Mouse (Mus musculus) midbrain, embryonic 14.5 days (tissue): Measurements from ENCODE around the gene Slc39a8. TPM values are rescaled to one million over a fixed set of nuclear protein-coding genes. Genes with fewer than 3 reads are reported as not detected.

ENCODE experiments used
- ATAC-seq: fragments of 200-750 bp; cut with Nextera tagmentation; 2 replicates; pipeline ENCODE4 v1.8.0; 2017; ENCODE audit warnings: moderate number of reproducible peaks, moderate library complexity; ENCODE audit not compliant: low FRiP score, low TSS enrichment
- DNase-seq: peaks from one replicate; pipeline ENCODE4 v3.0.0-alpha.2; 2015
- H3K27ac ChIP-seq: fragments of 300-500 bp; sonication (generic); replicated peaks from 2 replicates; pipeline ENCODE4 v1.5.1; 2014; ENCODE audit warnings: mild to moderate bottlenecking, low read depth, low read length, moderate library complexity
- H3K27me3 ChIP-seq: fragments of 300-500 bp; sonication (generic); 2 replicates; pipeline ENCODE4 v1.6.1; 2014; ENCODE audit warnings: low read length, control low read depth, mixed read lengths; ENCODE audit not compliant: control insufficient read depth, insufficient read depth
- H3K36me3 ChIP-seq: fragments of 300-500 bp; sonication (generic); 2 replicates; pipeline ENCODE4 v1.6.1; 2014; ENCODE audit warnings: low read length, control low read depth; ENCODE audit not compliant: control insufficient read depth, insufficient read depth
- H3K4me1 ChIP-seq: fragments of 300-500 bp; sonication (generic); 2 replicates; pipeline ENCODE4 v1.6.1; 2014; ENCODE audit warnings: mild to moderate bottlenecking, antibody characterized with exemption, low read length, control low read depth; ENCODE audit not compliant: control insufficient read depth, insufficient read depth
- H3K4me2 ChIP-seq: fragments of 300-500 bp; sonication (generic); 2 replicates; pipeline ENCODE4 v1.6.1; 2014; ENCODE audit warnings: mild to moderate bottlenecking, low read length, moderate library complexity
- H3K4me3 ChIP-seq: fragments of 300-500 bp; sonication (generic); replicated peaks from 2 replicates; pipeline ENCODE4 v1.5.1; 2014; ENCODE audit warnings: low read depth, low read length
- H3K9ac ChIP-seq: fragments of 300-500 bp; sonication (generic); replicated peaks from 2 replicates; pipeline ENCODE4 v1.6.1; 2014; ENCODE audit warnings: mild to moderate bottlenecking, low read length, moderate library complexity
- H3K9me3 ChIP-seq: fragments of 300-500 bp; sonication (generic); 2 replicates; pipeline ENCODE4 v1.6.1; 2016; ENCODE audit warnings: low read length, control low read depth, mixed read lengths; ENCODE audit not compliant: control insufficient read depth
- WGBS: fragments of 180-500 bp; shearing (Covaris S2); extraction: QIAGEN DNeasy Blood & Tissue Kit; methylation state at CpG from one replicate; pipeline ENCODE4 v1.1.7; 2014; 5-methylcytosine and 5-hydroxymethylcytosine counted together
- polyA plus RNA-seq: library from polyadenylated mRNA; unstranded; fragments of >200 nt; fragmentation: Nextera tagmentation; extraction: Ambion mirVana; gene quantifications from 2 replicates; pipeline ENCODE4 v1.2.1, GENCODE M21; 2014

Slc39a8 gene
- polyA plus RNA-seq, 1 experiment from 2014 or later = 12.3 TPM

- Histone ChIP-seq H3K4me2 (no peak overlapping the region), H3K27me3 (no peaks in the 10 kb centered on the region; the same call in 1 of the 2 replicates), H3K36me3 (no peaks in the 10 kb centered on the region), H3K4me1 (peaks cover 14% of the 10 kb centered on the region), H3K27ac (no peak overlapping the region), H3K4me3 (no peak overlapping the region), H3K9ac (no peak overlapping the region), H3K9me3 (no peaks in the 10 kb centered on the region)
- WGBS = 42% methylated on average over 3 of the region's 4 CpGs
- ATAC-seq (no peak), DNase-seq (peak; percentile 11)
Measured at GRCm38 (mm10) chr3:135824436-135824835, 643 bp upstream of the Slc39a8 start.

GRCm38 (mm10) chr3:135825754-135826683 is 940 bp downstream of the Slc39a8 start:
- Histone ChIP-seq H3K9me3 (no peaks in the 10 kb centered on the region), H3K27me3 (no peaks in the 10 kb centered on the region; the same call in 1 of the 2 replicates), H3K27ac (0 out of 2 replicates have a peak overlapping the region, but pooled peaks have one; percentile 20), H3K36me3 (no peaks in the 10 kb centered on the region), H3K4me3 (peak overlapping the region; percentile 55), H3K4me2 (peak overlapping the region; percentile 97), H3K9ac (peak overlapping the region; percentile 64), H3K4me1 (peaks cover 14% of the 10 kb centered on the region)
- ATAC-seq (peak; percentile 74), DNase-seq (peak; percentile 68)
- WGBS = under 1% methylated on average over 57 of the region's 57 CpGs

- H3K27ac ChIP-seq = no peak overlapping the region
- H3K27me3 ChIP-seq = no peaks in the 10 kb centered on the region; the same call in 1 of the 2 replicates
- WGBS = 25% methylated on average over 12 of the region's 12 CpGs
Measured at GRCm38 (mm10) chr3:135826684-135827249, 1.7 kb downstream of the Slc39a8 start.

GRCm38 (mm10) chr3:135828000-135828399 is 2.9 kb downstream of the Slc39a8 start:
- 70% methylated on average over 1 of the region's 1 CpGs for WGBS
- ATAC-seq (no peak), DNase-seq (no peak)
- no peak overlapping the region for H3K4me3 ChIP-seq
- H3K27ac ChIP-seq = no peak overlapping the region
- H3K4me2 ChIP-seq = no peak overlapping the region; the same call in 1 of the 2 replicates
- H3K36me3 ChIP-seq = no peaks in the 10 kb centered on the region
- H3K9me3 ChIP-seq = no peaks in the 10 kb centered on the region
- H3K9ac ChIP-seq = no peak overlapping the region
- H3K4me1 ChIP-seq = peaks cover 14% of the 10 kb centered on the region
- no peaks in the 10 kb centered on the region; the same call in 1 of the 2 replicates for H3K27me3 ChIP-seq

More at GRCm38 (mm10) chr3:135826684-135827249, 1.7 kb downstream of the Slc39a8 start:
- peak overlapping the region; percentile 55 for H3K4me3 ChIP-seq
- H3K36me3 ChIP-seq = no peaks in the 10 kb centered on the region
- ATAC-seq = no peak
- peak overlapping the region; percentile 64 for H3K9ac ChIP-seq
- peak overlapping the region; percentile 97 for H3K4me2 ChIP-seq
- H3K4me1 ChIP-seq = peaks cover 14% of the 10 kb centered on the region
- no peak for DNase-seq
- H3K9me3 ChIP-seq = no peaks in the 10 kb centered on the region

- no peaks in the 10 kb centered on the region for H3K36me3 ChIP-seq
- H3K4me2 ChIP-seq = no peak overlapping the region
- DNase-seq (no peak), ATAC-seq (no peak)
- H3K27ac ChIP-seq = no peak overlapping the region
- 99% methylated on average over 2 of the region's 2 CpGs for WGBS
- no peak overlapping the region for H3K9ac ChIP-seq
- no peaks in the 10 kb centered on the region for H3K4me1 ChIP-seq
- H3K27me3 ChIP-seq = no peaks in the 10 kb centered on the region
- no peak overlapping the region for H3K4me3 ChIP-seq
- H3K9me3 ChIP-seq = no peaks in the 10 kb centered on the region
Measured at GRCm38 (mm10) chr3:135832496-135832895, 7.4 kb downstream of the Slc39a8 start.

GRCm38 (mm10) chr3:135832907-135833306 is 7.8 kb downstream of the Slc39a8 start:
- H3K36me3 ChIP-seq = no peaks in the 10 kb centered on the region
- no peak overlapping the region for H3K9ac ChIP-seq
- 74% methylated on average over 4 of the region's 4 CpGs for WGBS
- no peak overlapping the region for H3K27ac ChIP-seq
- no peaks in the 10 kb centered on the region for H3K27me3 ChIP-seq
- ATAC-seq = no peak
- DNase-seq = no peak
- no peaks in the 10 kb centered on the region for H3K4me1 ChIP-seq
- H3K4me2 ChIP-seq = no peak overlapping the region
- H3K4me3 ChIP-seq = no peak overlapping the region
- no peaks in the 10 kb centered on the region for H3K9me3 ChIP-seq

GRCm38 (mm10) chr3:135834988-135835387 is 9.9 kb downstream of the Slc39a8 start:
- no peak overlapping the region for H3K27ac ChIP-seq
- no peaks in the 10 kb centered on the region for H3K4me1 ChIP-seq
- no peak for DNase-seq
- ATAC-seq = no peak
- H3K9me3 ChIP-seq = no peaks in the 10 kb centered on the region
- H3K4me2 ChIP-seq = no peak overlapping the region
- no peaks in the 10 kb centered on the region for H3K27me3 ChIP-seq
- 89% methylated on average over 3 of the region's 3 CpGs for WGBS
- no peak overlapping the region for H3K9ac ChIP-seq
- no peak overlapping the region for H3K4me3 ChIP-seq
- H3K36me3 ChIP-seq = no peaks in the 10 kb centered on the region

GRCm38 (mm10) chr3:135839535-135839934 is 14.5 kb downstream of the Slc39a8 start:
- Histone ChIP-seq H3K4me2 (no peak overlapping the region), H3K9me3 (no peaks in the 10 kb centered on the region), H3K9ac (no peak overlapping the region), H3K4me1 (no peaks in the 10 kb centered on the region), H3K27ac (no peak overlapping the region), H3K4me3 (no peak overlapping the region), H3K27me3 (no peaks in the 10 kb centered on the region), H3K36me3 (no peaks in the 10 kb centered on the region)
- DNase-seq (no peak), ATAC-seq (no peak)
- 90% methylated on average over 13 of the region's 13 CpGs for WGBS
